Mouse (Mus musculus): ENCODE measurements at regions not wholly inside any gene's neighbourhood (a gene's known extent, or its start where the extent isn't known, plus 50 kb on each side); places are given as distances from the start of the nearest gene placed in this dataset.

- Histone ChIP-seq H3K9me3 (ENCODE audit: control insufficient read depth, low read length) (no peaks in the 10 kb centered on the region), H3K27ac (replicated peaks; ENCODE audit: low read depth, low read length) (no peak overlapping the region), H3K4me2 (ENCODE audit: low read length) (no peak overlapping the region), H3K36me3 (ENCODE audit: control insufficient read depth, insufficient read depth, low read length) (no peaks in the 10 kb centered on the region), H3K4me3 (replicated peaks; ENCODE audit: low read depth, low read length) (no peak overlapping the region), H3K4me1 (ENCODE audit: control insufficient read depth, insufficient read depth, low read length) (no peaks in the 10 kb centered on the region), H3K27me3 (ENCODE audit: control insufficient read depth, insufficient read depth, low read length) (no peaks in the 10 kb centered on the region), H3K9ac (replicated peaks; ENCODE audit: low read length) (no peak overlapping the region)
- DNase-seq: no peak
- ATAC-seq (ENCODE audit: low FRiP score, low TSS enrichment): no peak
- WGBS: 81% methylated on average over 7 of the region's 7 CpGs
Observed at GRCm38 (mm10) chr14:33807196-33807595, 116.2 kb upstream of the Gdf10 start.

GRCm38 (mm10) chr14:33808593-33809265, 114.7 kb upstream of the Gdf10 start:
- WGBS: 77% methylated on average over 11 of the region's 11 CpGs
- H3K36me3 ChIP-seq (ENCODE audit: control insufficient read depth, insufficient read depth, low read length): no peaks in the 10 kb centered on the region
- no peaks in the 10 kb centered on the region for H3K27me3 ChIP-seq (ENCODE audit: control insufficient read depth, insufficient read depth, low read length)
- H3K9me3 ChIP-seq (ENCODE audit: control insufficient read depth, low read length): no peaks in the 10 kb centered on the region
- no peak for DNase-seq
- no peak overlapping the region for H3K27ac ChIP-seq (replicated peaks; ENCODE audit: low read depth, low read length)
- no peak for ATAC-seq (ENCODE audit: low FRiP score, low TSS enrichment)
- no peak overlapping the region for H3K4me2 ChIP-seq (ENCODE audit: low read length)
- no peak overlapping the region for H3K9ac ChIP-seq (replicated peaks; ENCODE audit: low read length)
- no peak overlapping the region for H3K4me3 ChIP-seq (replicated peaks; ENCODE audit: low read depth, low read length)
- H3K4me1 ChIP-seq (ENCODE audit: control insufficient read depth, insufficient read depth, low read length): no peaks in the 10 kb centered on the region

GRCm38 (mm10) chr14:33810584-33810983, 112.8 kb upstream of the Gdf10 start:
- DNase-seq: no peak
- Histone ChIP-seq H3K27me3 (ENCODE audit: control insufficient read depth, insufficient read depth, low read length) (no peaks in the 10 kb centered on the region), H3K9ac (replicated peaks; ENCODE audit: low read length) (no peak overlapping the region), H3K9me3 (ENCODE audit: control insufficient read depth, low read length) (no peaks in the 10 kb centered on the region), H3K4me3 (replicated peaks; ENCODE audit: low read depth, low read length) (no peak overlapping the region), H3K4me1 (ENCODE audit: control insufficient read depth, insufficient read depth, low read length) (no peaks in the 10 kb centered on the region), H3K27ac (replicated peaks; ENCODE audit: low read depth, low read length) (no peak overlapping the region), H3K4me2 (ENCODE audit: low read length) (no peak overlapping the region), H3K36me3 (ENCODE audit: control insufficient read depth, insufficient read depth, low read length) (no peaks in the 10 kb centered on the region)
- ATAC-seq (ENCODE audit: low FRiP score, low TSS enrichment): no peak
- WGBS: 82% methylated on average over 4 of the region's 4 CpGs

- Histone ChIP-seq H3K4me3 (replicated peaks; ENCODE audit: low read depth, low read length) (no peak overlapping the region), H3K27me3 (ENCODE audit: control insufficient read depth, insufficient read depth, low read length) (no peaks in the 10 kb centered on the region), H3K4me1 (ENCODE audit: control insufficient read depth, insufficient read depth, low read length) (no peaks in the 10 kb centered on the region), H3K9ac (replicated peaks; ENCODE audit: low read length) (no peak overlapping the region), H3K9me3 (ENCODE audit: control insufficient read depth, low read length) (no peaks in the 10 kb centered on the region), H3K4me2 (ENCODE audit: low read length) (no peak overlapping the region), H3K27ac (replicated peaks; ENCODE audit: low read depth, low read length) (no peak overlapping the region), H3K36me3 (ENCODE audit: control insufficient read depth, insufficient read depth, low read length) (no peaks in the 10 kb centered on the region)
- WGBS: 56% methylated on average over 3 of the region's 3 CpGs
- ATAC-seq (ENCODE audit: low FRiP score, low TSS enrichment): no peak
- DNase-seq: no peak
Observed at GRCm38 (mm10) chr14:33811241-33811640, 112.1 kb upstream of the Gdf10 start.

- 90% methylated on average over 8 of the region's 8 CpGs for WGBS
- H3K4me2 ChIP-seq (ENCODE audit: low read length): no peak overlapping the region
Observed at GRCm38 (mm10) chr14:33812266-33812665, 111.1 kb upstream of the Gdf10 start.

GRCm38 (mm10) chr14:33812772-33813171, 110.6 kb upstream of the Gdf10 start:
- no peak for ATAC-seq (ENCODE audit: low FRiP score, low TSS enrichment)
- no peak for DNase-seq
- no peaks in the 10 kb centered on the region for H3K4me1 ChIP-seq (ENCODE audit: control insufficient read depth, insufficient read depth, low read length)
- no peak overlapping the region for H3K27ac ChIP-seq (replicated peaks; ENCODE audit: low read depth, low read length)
- H3K9me3 ChIP-seq (ENCODE audit: control insufficient read depth, low read length): no peaks in the 10 kb centered on the region
- 81% methylated on average over 4 of the region's 4 CpGs for WGBS
- no peak overlapping the region for H3K4me3 ChIP-seq (replicated peaks; ENCODE audit: low read depth, low read length)
- no peak overlapping the region for H3K4me2 ChIP-seq (ENCODE audit: low read length)
- no peaks in the 10 kb centered on the region for H3K36me3 ChIP-seq (ENCODE audit: control insufficient read depth, insufficient read depth, low read length)
- H3K9ac ChIP-seq (replicated peaks; ENCODE audit: low read length): no peak overlapping the region
- no peaks in the 10 kb centered on the region for H3K27me3 ChIP-seq (ENCODE audit: control insufficient read depth, insufficient read depth, low read length)

More at GRCm38 (mm10) chr14:33812266-33812665, 111.1 kb upstream of the Gdf10 start:
- H3K4me1 ChIP-seq (ENCODE audit: control insufficient read depth, insufficient read depth, low read length): no peaks in the 10 kb centered on the region
- H3K9me3 ChIP-seq (ENCODE audit: control insufficient read depth, low read length): no peaks in the 10 kb centered on the region
- ATAC-seq (ENCODE audit: low FRiP score, low TSS enrichment): no peak
- no peak for DNase-seq
- H3K36me3 ChIP-seq (ENCODE audit: control insufficient read depth, insufficient read depth, low read length): no peaks in the 10 kb centered on the region
- H3K4me3 ChIP-seq (replicated peaks; ENCODE audit: low read depth, low read length): no peak overlapping the region
- H3K9ac ChIP-seq (replicated peaks; ENCODE audit: low read length): no peak overlapping the region
- no peak overlapping the region for H3K27ac ChIP-seq (replicated peaks; ENCODE audit: low read depth, low read length)
- no peaks in the 10 kb centered on the region for H3K27me3 ChIP-seq (ENCODE audit: control insufficient read depth, insufficient read depth, low read length)

GRCm38 (mm10) chr14:33813274-33813673, 110.1 kb upstream of the Gdf10 start:
- Histone ChIP-seq H3K9me3 (ENCODE audit: control insufficient read depth, low read length) (no peaks in the 10 kb centered on the region), H3K4me3 (replicated peaks; ENCODE audit: low read depth, low read length) (no peak overlapping the region), H3K27me3 (ENCODE audit: control insufficient read depth, insufficient read depth, low read length) (no peaks in the 10 kb centered on the region), H3K27ac (replicated peaks; ENCODE audit: low read depth, low read length) (no peak overlapping the region), H3K36me3 (ENCODE audit: control insufficient read depth, insufficient read depth, low read length) (no peaks in the 10 kb centered on the region), H3K4me2 (ENCODE audit: low read length) (no peak overlapping the region), H3K4me1 (ENCODE audit: control insufficient read depth, insufficient read depth, low read length) (no peaks in the 10 kb centered on the region), H3K9ac (replicated peaks; ENCODE audit: low read length) (no peak overlapping the region)
- DNase-seq (no peak), ATAC-seq (ENCODE audit: low FRiP score, low TSS enrichment) (no peak)
- 90% methylated on average over 3 of the region's 3 CpGs for WGBS

GRCm38 (mm10) chr14:33814107-33814506, 109.3 kb upstream of the Gdf10 start:
- 93% methylated on average over 1 of the region's 1 CpGs for WGBS
- Histone ChIP-seq H3K27ac (replicated peaks; ENCODE audit: low read depth, low read length) (no peak overlapping the region), H3K9ac (replicated peaks; ENCODE audit: low read length) (no peak overlapping the region), H3K4me2 (ENCODE audit: low read length) (no peak overlapping the region), H3K4me3 (replicated peaks; ENCODE audit: low read depth, low read length) (no peak overlapping the region), H3K9me3 (ENCODE audit: control insufficient read depth, low read length) (no peaks in the 10 kb centered on the region), H3K36me3 (ENCODE audit: control insufficient read depth, insufficient read depth, low read length) (no peaks in the 10 kb centered on the region), H3K27me3 (ENCODE audit: control insufficient read depth, insufficient read depth, low read length) (no peaks in the 10 kb centered on the region), H3K4me1 (ENCODE audit: control insufficient read depth, insufficient read depth, low read length) (no peaks in the 10 kb centered on the region)
- no peak for DNase-seq
- no peak for ATAC-seq (ENCODE audit: low FRiP score, low TSS enrichment)

- Histone ChIP-seq H3K36me3 (ENCODE audit: control insufficient read depth, insufficient read depth, low read length) (no peaks in the 10 kb centered on the region), H3K9me3 (ENCODE audit: control insufficient read depth, low read length) (no peaks in the 10 kb centered on the region), H3K27ac (replicated peaks; ENCODE audit: low read depth, low read length) (no peak overlapping the region), H3K4me3 (replicated peaks; ENCODE audit: low read depth, low read length) (no peak overlapping the region), H3K27me3 (ENCODE audit: control insufficient read depth, insufficient read depth, low read length) (no peaks in the 10 kb centered on the region), H3K4me2 (ENCODE audit: low read length) (no peak overlapping the region), H3K4me1 (ENCODE audit: control insufficient read depth, insufficient read depth, low read length) (no peaks in the 10 kb centered on the region), H3K9ac (replicated peaks; ENCODE audit: low read length) (no peak overlapping the region)
- no peak for DNase-seq
- 89% methylated on average over 2 of the region's 2 CpGs for WGBS
- no peak for ATAC-seq (ENCODE audit: low FRiP score, low TSS enrichment)
Observed at GRCm38 (mm10) chr14:33814599-33814998, 108.8 kb upstream of the Gdf10 start.
